Mouse (Mus musculus): ENCODE measurements around the gene Smco4.

DNA sequence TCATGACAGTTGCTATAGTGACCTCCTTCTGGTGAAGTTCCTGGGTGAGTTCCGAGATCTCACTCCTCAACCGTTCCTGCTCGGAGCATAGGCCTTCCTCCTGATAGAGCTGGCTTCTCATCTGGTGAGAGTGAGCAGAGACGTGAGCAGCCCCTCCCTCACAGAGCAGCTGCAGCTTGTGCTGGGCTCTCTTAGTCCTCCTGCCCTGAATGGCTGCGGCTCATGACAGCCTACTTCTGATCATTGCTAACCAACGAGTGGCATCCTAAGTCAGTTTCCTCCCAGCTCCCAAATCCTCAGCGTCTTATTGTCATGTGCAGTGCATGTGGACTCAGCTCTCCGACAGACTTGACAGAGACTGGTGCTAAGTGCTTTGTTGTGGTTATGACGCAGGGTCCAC, 91.0 kb downstream of the Smco4 start:
- TF ChIP-seq CTCF (IDR thresholded peaks at IDR 0.05; ENCODE audit: low read depth) (no peak), EP300 (IDR thresholded peaks at IDR 0.05; ENCODE audit: low read depth) (no peak)
